Mouse (Mus musculus) cortical plate, adult 2 months (tissue): Measurements from ENCODE around the gene Gse1.

Source experiments
- CTCF ChIP-seq: fragments of 200-500 bp; IDR thresholded peaks from 2 replicates; pipeline ENCODE4 v1.5.1; 2011; ENCODE audit warnings: mild to moderate bottlenecking, control low read depth, low read length; ENCODE audit not compliant: insufficient read depth; ENCODE audit errors: extremely low read depth
- POLR2A ChIP-seq: fragments of 200-500 bp; IDR thresholded peaks from 2 replicates; pipeline ENCODE4 v1.6.1; 2011; ENCODE audit warnings: mild to moderate bottlenecking, low read length, control low read depth; ENCODE audit not compliant: insufficient read depth; ENCODE audit errors: extremely low read depth

GRCm38 (mm10) chr8:120415474-120415873 is 187.2 kb downstream of the Gse1 start:
- no peak for TF ChIP-seq CTCF
- TF ChIP-seq POLR2A, result no peak
